Mouse (Mus musculus): ENCODE data around the gene Dcbld2. TPM values are rescaled to one million over a fixed set of nuclear protein-coding genes. Genes with fewer than 3 reads are reported as not detected.

The Dcbld2 gene
- 0.42 and 0.66 TPM in 2 replicates for polyA plus RNA-seq (2015; fragmentation: Nextera tagmentation; extraction: Ambion mirVana)

DNA sequence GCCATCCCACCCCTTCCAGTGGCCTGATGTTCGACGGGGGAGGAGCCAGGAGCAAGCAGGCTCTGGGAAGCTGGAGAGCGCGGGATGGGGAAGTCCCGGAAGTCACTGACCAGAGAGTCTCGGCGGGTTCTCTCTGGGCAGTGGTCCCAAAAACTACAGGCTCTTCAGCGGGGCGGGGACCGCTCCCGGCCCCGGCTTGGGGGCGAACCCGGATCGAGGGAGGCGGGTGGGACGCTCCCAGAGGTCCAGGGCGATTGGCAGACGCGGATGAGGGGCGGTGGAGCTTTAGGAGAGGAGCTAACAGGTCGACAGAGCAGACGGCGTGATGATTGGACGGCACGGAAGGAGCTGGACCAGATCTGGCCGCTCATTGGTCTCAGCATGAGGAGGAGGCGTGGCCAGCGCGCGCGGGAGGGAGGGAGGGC lies at the start of gene Dcbld2:
Gene Dcbld2, plus strand, starts transcription at position 382 of the 425 bp plus-strand sequence.
- Histone ChIP-seq H3K4me2 (ENCODE audit: low read depth, low read length) (peak within 1 kb of the TSS; percentile 66), H3K36me3 (ENCODE audit: control insufficient read depth, insufficient read depth) (no peaks in the 10 kb centered on the region), H3K4me1 (ENCODE audit: control insufficient read depth, low read depth, low read length) (peaks cover 5% of the 10 kb centered on the region; the same call in 1 of the 2 replicates), H3K27ac (ENCODE audit: low read length) (no peak within 1 kb of the TSS), H3K27me3 (ENCODE audit: control insufficient read depth, insufficient read depth, low read depth, low read length) (peaks cover 23% of the 10 kb centered on the region), H3K9ac (ENCODE audit: low read depth, low read length) (peak within 1 kb of the TSS; percentile 72), H3K9me3 (replicated peaks; ENCODE audit: control insufficient read depth, low read length) (no peaks in the 10 kb centered on the region), H3K4me3 (ENCODE audit: low read depth, low read length) (peak within 1 kb of the TSS; percentile 64)
- peak; percentile 100 for ATAC-seq (ENCODE audit: low read depth)
- 0% methylated on average over 31 of the region's 32 CpGs for WGBS (ENCODE audit: insufficient replicate concordance)

DNA sequence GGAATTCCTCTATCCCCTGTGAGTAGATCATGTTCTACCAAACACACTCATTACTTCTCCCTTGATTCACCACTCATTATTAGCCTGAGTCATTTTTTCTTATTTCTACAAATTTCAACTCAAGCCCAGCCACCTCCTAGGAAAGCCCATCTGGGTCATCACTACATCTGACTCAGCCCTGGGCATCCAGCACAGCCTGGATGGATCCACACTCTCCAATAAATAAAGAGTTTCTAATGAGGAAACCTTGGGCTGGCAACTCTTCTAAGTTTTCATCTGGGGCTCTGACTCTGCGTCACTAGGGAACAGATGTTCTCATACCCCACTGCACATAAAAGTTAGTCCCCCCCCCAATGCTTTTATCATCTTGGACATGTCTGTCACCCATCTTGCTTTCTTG lies 31.1 kb upstream of the Dcbld2 start:
- Histone ChIP-seq H3K4me1 (ENCODE audit: control insufficient read depth, low read depth, low read length) (no peaks in the 10 kb centered on the region), H3K9ac (ENCODE audit: low read depth, low read length) (no peak overlapping the region), H3K4me3 (ENCODE audit: low read depth, low read length) (no peak overlapping the region), H3K4me2 (ENCODE audit: low read depth, low read length) (no peak overlapping the region), H3K36me3 (ENCODE audit: control insufficient read depth, insufficient read depth) (no peaks in the 10 kb centered on the region), H3K27me3 (ENCODE audit: control insufficient read depth, insufficient read depth, low read depth, low read length) (no peaks in the 10 kb centered on the region), H3K9me3 (replicated peaks; ENCODE audit: control insufficient read depth, low read length) (no peaks in the 10 kb centered on the region), H3K27ac (ENCODE audit: low read length) (no peak overlapping the region)
- no peak for ATAC-seq (ENCODE audit: low read depth)
- 62% methylated on average over 1 of the region's 1 CpGs for WGBS (ENCODE audit: insufficient replicate concordance)

DNA sequence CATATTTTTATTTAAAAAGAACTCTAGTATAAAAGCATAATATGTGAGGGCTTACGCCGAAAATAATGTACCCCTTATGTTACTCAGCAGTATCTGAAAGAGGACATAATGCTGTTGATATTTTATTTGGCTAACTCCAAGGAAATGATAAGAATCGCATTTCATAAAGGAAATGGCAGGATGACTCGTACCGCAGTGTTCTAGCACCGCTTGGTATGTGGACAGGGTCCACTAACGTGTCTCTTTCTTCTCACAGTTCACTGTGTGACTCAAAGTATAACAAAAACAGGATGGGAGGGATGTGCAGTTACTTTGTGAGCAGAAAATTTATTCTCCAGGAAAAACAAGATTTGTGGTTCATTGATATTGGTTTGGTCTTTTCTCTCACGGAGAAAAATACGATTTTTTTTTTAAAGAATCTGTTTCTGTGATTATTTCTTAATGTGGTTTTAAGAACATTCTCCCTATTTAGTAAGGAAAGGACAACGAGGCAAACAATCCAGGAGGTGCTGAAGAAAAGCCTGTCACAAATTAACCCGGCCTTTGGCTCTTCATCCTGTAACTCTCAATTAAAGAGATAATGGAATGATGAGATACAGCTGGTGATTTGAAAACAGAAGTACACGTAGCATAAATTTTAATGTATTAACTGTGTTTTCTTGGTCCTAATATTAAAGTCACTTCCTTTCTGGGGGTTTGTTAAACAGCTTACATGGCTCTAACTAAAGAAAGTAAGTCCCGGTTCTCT lies 30.3 kb upstream of the Dcbld2 start:
- Histone ChIP-seq H3K4me3 (ENCODE audit: low read depth, low read length) (no peak overlapping the region), H3K27me3 (ENCODE audit: control insufficient read depth, insufficient read depth, low read depth, low read length) (no peaks in the 10 kb centered on the region), H3K9me3 (replicated peaks; ENCODE audit: control insufficient read depth, low read length) (no peaks in the 10 kb centered on the region), H3K9ac (ENCODE audit: low read depth, low read length) (no peak overlapping the region), H3K4me2 (ENCODE audit: low read depth, low read length) (no peak overlapping the region), H3K36me3 (ENCODE audit: control insufficient read depth, insufficient read depth) (no peaks in the 10 kb centered on the region), H3K27ac (ENCODE audit: low read length) (no peak overlapping the region), H3K4me1 (ENCODE audit: control insufficient read depth, low read depth, low read length) (no peaks in the 10 kb centered on the region)
- no peak for ATAC-seq (ENCODE audit: low read depth)
- 52% methylated on average over 13 of the region's 13 CpGs for WGBS (ENCODE audit: insufficient replicate concordance)

DNA sequence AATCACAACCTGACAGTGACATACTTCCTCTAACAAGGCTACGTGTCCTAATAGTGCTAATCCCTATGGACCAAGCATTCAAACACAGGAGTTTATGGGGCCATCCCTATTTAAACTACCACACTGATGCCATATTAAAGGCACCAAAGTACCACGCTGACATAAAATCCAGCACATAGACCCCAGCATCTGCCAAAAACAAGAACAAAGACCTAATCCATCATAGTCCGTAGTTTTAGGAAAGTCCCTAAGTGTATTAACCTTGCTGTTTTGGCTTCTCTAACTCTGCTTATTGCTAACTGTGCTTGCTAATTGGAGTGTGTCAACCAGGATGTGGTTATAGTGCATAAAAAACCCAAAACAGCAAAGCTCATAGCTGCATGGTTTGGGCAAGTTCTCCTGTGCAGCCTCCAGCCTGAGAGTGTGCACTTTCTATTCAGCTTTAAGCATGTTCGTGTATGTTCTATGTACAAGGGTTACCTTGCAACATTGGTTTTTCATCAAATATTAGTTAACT lies 21.9 kb upstream of the Dcbld2 start:
- H3K27ac ChIP-seq (ENCODE audit: low read length), result no peak overlapping the region
- WGBS (ENCODE audit: insufficient replicate concordance), result 60% methylated on average over 4 of the region's 4 CpGs
- no peak for ATAC-seq (ENCODE audit: low read depth)
- H3K4me3 ChIP-seq (ENCODE audit: low read depth, low read length), result no peak overlapping the region
- H3K9me3 ChIP-seq (replicated peaks; ENCODE audit: control insufficient read depth, low read length), result no peaks in the 10 kb centered on the region
- H3K36me3 ChIP-seq (ENCODE audit: control insufficient read depth, insufficient read depth), result no peaks in the 10 kb centered on the region
- no peak overlapping the region for H3K9ac ChIP-seq (ENCODE audit: low read depth, low read length)
- H3K4me1 ChIP-seq (ENCODE audit: control insufficient read depth, low read depth, low read length), result no peaks in the 10 kb centered on the region
- no peak overlapping the region for H3K4me2 ChIP-seq (ENCODE audit: low read depth, low read length)
- no peaks in the 10 kb centered on the region for H3K27me3 ChIP-seq (ENCODE audit: control insufficient read depth, insufficient read depth, low read depth, low read length)

DNA sequence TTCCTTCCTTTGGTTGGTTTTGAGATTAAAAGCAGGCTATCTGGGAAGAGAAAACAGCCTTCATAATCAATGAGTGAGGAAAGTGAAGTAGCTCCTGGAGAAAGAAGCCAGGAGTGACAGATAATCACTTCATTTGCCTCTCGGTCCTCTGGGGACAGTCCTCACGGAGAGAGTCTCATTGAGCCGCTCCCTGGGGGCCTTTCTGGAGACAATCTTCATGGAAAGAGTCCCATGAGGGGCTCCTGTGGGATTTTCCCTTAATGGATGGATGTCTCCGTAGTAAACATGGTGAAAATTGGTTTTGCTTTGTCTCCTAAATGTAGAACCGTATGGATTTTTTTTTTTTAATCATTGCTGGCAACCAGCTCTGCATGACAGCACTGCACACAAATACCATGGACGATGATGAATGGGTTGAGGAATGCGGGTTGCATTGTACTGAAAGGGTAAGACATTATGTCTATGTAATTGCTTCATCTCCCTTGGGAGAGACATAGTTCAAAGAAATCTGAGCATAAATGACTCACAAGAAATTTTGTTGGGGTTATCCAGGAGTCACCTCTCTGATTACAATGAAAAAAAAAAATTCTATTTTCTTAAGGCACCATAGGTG lies 19.0 kb upstream of the Dcbld2 start:
- Histone ChIP-seq H3K4me3 (ENCODE audit: low read depth, low read length) (no peak overlapping the region), H3K9ac (ENCODE audit: low read depth, low read length) (no peak overlapping the region), H3K27ac (ENCODE audit: low read length) (no peak overlapping the region), H3K9me3 (replicated peaks; ENCODE audit: control insufficient read depth, low read length) (no peaks in the 10 kb centered on the region), H3K27me3 (ENCODE audit: control insufficient read depth, insufficient read depth, low read depth, low read length) (no peaks in the 10 kb centered on the region), H3K4me2 (ENCODE audit: low read depth, low read length) (no peak overlapping the region), H3K36me3 (ENCODE audit: control insufficient read depth, insufficient read depth) (no peaks in the 10 kb centered on the region), H3K4me1 (ENCODE audit: control insufficient read depth, low read depth, low read length) (no peaks in the 10 kb centered on the region)
- ATAC-seq (ENCODE audit: low read depth), result no peak
- 49% methylated on average over 7 of the region's 7 CpGs for WGBS (ENCODE audit: insufficient replicate concordance)

DNA sequence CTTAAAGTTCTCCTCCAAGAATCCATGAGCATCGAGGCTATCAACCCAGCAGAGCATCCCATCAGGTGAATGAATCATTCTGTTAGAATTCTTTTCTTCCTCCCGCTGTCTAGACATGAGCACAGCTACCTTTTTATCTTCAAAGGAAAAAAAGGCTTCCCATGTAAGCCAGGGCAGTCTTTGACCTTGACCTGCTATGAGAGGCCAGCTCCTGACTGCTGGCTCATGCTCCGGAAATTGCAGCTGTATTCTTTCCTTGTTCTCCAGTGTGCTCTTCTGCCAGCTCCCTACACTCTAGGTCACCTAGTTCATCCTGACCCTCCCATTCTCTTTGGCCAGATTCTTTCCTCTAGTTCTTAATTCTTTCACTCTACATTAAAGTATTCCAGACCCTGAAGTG lies 15.2 kb upstream of the Dcbld2 start:
- ATAC-seq (ENCODE audit: low read depth), result no peak
- Histone ChIP-seq H3K4me3 (ENCODE audit: low read depth, low read length) (no peak overlapping the region), H3K27ac (ENCODE audit: low read length) (no peak overlapping the region), H3K9me3 (replicated peaks; ENCODE audit: control insufficient read depth, low read length) (no peaks in the 10 kb centered on the region), H3K4me2 (ENCODE audit: low read depth, low read length) (no peak overlapping the region), H3K4me1 (ENCODE audit: control insufficient read depth, low read depth, low read length) (no peaks in the 10 kb centered on the region), H3K36me3 (ENCODE audit: control insufficient read depth, insufficient read depth) (no peaks in the 10 kb centered on the region), H3K27me3 (ENCODE audit: control insufficient read depth, insufficient read depth, low read depth, low read length) (no peaks in the 10 kb centered on the region), H3K9ac (ENCODE audit: low read depth, low read length) (no peak overlapping the region)
- WGBS (ENCODE audit: insufficient replicate concordance), result 51% methylated on average over 3 of the region's 3 CpGs

DNA sequence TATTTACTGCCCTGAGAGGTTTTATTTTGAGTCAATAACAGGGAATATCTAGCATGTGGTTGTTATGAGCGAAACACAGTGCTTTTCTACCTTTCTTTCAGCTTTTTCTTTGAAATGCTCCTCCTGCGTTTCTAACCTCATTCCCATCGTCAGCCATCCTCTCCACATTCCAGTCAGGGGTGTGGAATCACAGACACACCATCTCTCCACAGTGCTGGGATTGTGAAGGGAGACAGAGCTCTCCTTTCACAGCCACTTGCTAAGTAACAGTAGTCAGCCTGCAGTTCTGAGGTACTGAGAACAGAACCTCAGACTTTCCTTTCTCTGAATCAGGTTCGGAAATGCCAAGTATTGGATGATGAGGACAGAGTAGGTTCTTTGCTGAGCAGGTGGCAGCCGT lies 14.1 kb upstream of the Dcbld2 start:
- Histone ChIP-seq H3K27ac (ENCODE audit: low read length) (no peak overlapping the region), H3K36me3 (ENCODE audit: control insufficient read depth, insufficient read depth) (no peaks in the 10 kb centered on the region), H3K9ac (ENCODE audit: low read depth, low read length) (no peak overlapping the region), H3K4me3 (ENCODE audit: low read depth, low read length) (no peak overlapping the region), H3K4me1 (ENCODE audit: control insufficient read depth, low read depth, low read length) (no peaks in the 10 kb centered on the region), H3K27me3 (ENCODE audit: control insufficient read depth, insufficient read depth, low read depth, low read length) (no peaks in the 10 kb centered on the region), H3K9me3 (replicated peaks; ENCODE audit: control insufficient read depth, low read length) (no peaks in the 10 kb centered on the region), H3K4me2 (ENCODE audit: low read depth, low read length) (no peak overlapping the region)
- 52% methylated on average over 5 of the region's 5 CpGs for WGBS (ENCODE audit: insufficient replicate concordance)
- ATAC-seq (ENCODE audit: low read depth), result no peak

DNA sequence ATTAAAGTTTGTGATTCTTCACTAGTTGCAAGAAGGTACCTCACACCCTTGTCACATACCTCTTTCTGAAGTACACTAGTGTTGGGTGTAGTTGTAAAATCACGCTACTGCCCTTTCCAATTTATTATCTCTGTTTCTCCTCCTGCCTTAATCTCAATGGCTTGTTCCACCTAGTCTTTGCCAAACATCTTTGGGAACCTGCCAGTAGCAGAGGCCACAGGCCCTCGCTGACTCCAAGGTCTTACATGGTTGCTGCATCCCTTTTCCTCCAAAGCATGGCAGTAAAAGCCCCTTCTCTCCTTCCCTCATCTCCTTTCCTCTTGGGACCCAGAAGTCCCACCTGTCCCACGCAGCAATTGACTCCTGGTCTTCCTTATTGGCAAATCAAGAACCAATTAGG lies 9.6 kb upstream of the Dcbld2 start:
- no peaks in the 10 kb centered on the region for H3K9me3 ChIP-seq (replicated peaks; ENCODE audit: control insufficient read depth, low read length)
- H3K4me3 ChIP-seq (ENCODE audit: low read depth, low read length), result no peak overlapping the region
- WGBS (ENCODE audit: insufficient replicate concordance), result 55% methylated on average over 3 of the region's 3 CpGs
- no peaks in the 10 kb centered on the region for H3K27me3 ChIP-seq (ENCODE audit: control insufficient read depth, insufficient read depth, low read depth, low read length)
- no peaks in the 10 kb centered on the region for H3K4me1 ChIP-seq (ENCODE audit: control insufficient read depth, low read depth, low read length)
- no peak overlapping the region for H3K4me2 ChIP-seq (ENCODE audit: low read depth, low read length)
- ATAC-seq (ENCODE audit: low read depth), result no peak
- H3K27ac ChIP-seq (ENCODE audit: low read length), result no peak overlapping the region
- no peak overlapping the region for H3K9ac ChIP-seq (ENCODE audit: low read depth, low read length)
- no peaks in the 10 kb centered on the region for H3K36me3 ChIP-seq (ENCODE audit: control insufficient read depth, insufficient read depth)

DNA sequence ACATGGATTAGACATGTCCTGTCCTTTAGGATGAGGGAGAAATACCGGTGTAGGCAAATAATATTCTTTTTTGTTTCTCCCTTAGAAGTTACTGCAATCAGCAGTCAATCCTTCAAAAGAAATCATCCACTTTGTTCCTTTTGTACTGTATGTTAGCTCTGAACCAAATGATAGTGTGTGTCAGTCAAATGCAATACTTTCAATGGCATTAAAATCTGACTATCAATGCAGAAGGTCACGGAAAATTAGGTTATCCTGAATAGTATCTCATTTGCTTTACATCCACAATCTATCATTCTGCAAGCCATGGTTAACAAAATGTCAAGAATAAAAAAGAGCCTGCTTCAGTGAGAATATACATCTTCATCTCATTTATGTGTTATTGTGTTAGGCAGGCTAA lies 7.2 kb upstream of the Dcbld2 start:
- Histone ChIP-seq H3K27ac (ENCODE audit: low read length) (no peak overlapping the region), H3K27me3 (ENCODE audit: control insufficient read depth, insufficient read depth, low read depth, low read length) (no peaks in the 10 kb centered on the region), H3K9me3 (replicated peaks; ENCODE audit: control insufficient read depth, low read length) (no peaks in the 10 kb centered on the region), H3K36me3 (ENCODE audit: control insufficient read depth, insufficient read depth) (no peaks in the 10 kb centered on the region), H3K4me3 (ENCODE audit: low read depth, low read length) (no peak overlapping the region), H3K9ac (ENCODE audit: low read depth, low read length) (no peak overlapping the region), H3K4me1 (ENCODE audit: control insufficient read depth, low read depth, low read length) (no peaks in the 10 kb centered on the region), H3K4me2 (ENCODE audit: low read depth, low read length) (no peak overlapping the region)
- ATAC-seq (ENCODE audit: low read depth), result no peak
- WGBS (ENCODE audit: insufficient replicate concordance), result 68% methylated on average over 2 of the region's 2 CpGs
